Mouse (Mus musculus): ENCODE data around the gene Usp5.
A peak's percentile ranks its signal among the peaks of the same experiment; 100 is the strongest.

Usp5 gene

DNA sequence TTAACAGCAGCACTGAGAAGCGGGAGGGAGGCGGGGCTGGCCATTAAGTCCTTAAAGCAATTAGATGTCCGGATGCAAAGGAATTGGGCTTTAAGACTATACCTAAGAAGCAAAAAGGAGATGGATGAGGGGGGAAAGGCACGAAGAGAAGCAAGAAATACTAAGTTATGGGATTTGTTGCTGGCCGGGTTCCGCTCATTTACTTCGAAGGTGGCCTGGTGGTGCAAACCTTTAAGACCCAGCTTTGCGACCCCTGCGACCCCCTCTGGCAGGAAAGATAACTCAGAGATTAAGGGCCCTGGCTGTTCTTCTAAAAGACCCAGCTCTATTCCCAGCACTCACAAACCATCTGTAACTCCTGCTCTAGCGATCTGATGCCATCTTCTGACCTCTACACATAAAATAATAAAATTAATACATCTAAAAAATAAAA, 49.3 kb downstream of the Usp5 start:
- peak; percentile 67 to 81 for DNase-seq

DNA sequence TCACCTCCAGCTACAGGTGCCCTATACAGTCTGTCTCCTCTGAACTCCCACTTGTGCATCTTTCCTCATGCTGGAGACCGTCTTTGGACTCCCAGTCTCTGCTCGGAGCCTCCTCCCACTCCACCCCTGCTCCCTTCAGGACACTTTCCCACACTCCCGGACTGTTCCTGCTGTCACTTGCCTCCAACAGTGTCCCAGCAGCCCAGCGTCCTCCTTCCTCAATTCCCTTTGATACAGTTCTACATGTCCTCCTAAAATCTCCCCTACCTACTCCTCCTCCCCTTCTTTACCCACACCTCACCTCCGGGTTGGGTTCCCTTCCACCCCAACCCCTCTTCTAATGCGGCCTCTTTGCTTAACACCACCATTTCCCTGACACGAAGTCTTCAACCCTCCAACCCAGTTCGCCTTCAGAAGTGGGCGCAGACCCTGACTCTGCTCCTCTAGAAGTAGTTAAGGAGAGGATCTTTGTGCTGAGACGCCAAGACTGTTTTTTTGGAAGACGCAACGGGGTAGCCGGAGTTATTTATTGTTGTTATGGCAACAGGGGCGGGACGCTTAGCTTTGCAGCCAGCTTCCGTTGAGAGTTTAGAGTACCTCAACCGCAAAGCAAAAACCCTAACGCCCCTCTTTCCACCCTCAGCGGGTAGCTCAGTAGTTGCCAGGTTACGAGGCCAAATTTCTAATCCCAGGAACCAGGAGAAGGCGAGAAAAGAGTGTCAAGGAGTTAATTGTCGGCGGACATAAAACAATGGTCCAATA, 49.9 kb downstream of the Usp5 start, which contains the start of gene Lrrc23:
Lrrc23 (minus strand) TSS at position 506 of the 762 bp plus-strand sequence.
- peak; percentile 47 to 58 for DNase-seq

DNA sequence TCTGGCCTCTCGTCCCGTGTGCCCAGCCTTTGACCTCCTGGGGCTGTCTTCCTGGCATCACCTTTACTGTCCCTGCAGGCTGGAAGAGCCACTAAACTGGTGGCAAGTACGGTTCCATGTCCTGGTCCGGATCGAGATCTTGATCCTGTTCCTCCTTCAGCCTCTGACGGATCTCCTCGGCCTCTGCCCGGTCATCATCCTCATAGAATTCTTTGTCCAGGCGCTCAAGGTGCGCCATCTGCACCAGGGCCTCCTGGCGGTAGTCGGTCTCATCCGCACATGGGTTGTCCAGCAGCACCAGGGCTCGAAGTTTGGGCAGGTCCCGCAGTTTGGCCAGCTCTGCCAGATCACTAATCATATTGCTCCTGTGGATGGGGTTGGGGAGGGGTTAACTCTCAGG, 58.8 kb downstream of the Usp5 start:
- no peak for DNase-seq

DNA sequence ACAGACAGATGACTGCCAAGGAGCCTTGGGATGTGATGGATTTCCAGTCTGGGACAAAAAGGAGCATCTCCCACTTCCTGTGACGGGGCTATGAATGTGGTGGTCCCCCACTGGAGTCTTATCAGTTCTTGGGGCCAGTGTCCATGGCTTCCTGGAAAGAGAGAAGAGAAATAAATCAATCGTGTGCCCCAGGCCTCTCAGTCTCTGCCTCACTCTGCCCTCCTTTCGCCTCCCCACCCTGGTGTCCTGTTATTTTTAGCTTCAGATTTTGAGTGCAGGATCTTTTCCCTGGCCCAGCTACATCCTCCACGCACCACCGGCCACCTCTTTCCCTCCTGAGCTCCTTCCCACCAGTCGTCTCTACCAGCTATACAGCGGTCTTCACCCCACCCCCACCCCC, 59.3 kb downstream of the Usp5 start:
- DNase-seq, result no peak

DNA sequence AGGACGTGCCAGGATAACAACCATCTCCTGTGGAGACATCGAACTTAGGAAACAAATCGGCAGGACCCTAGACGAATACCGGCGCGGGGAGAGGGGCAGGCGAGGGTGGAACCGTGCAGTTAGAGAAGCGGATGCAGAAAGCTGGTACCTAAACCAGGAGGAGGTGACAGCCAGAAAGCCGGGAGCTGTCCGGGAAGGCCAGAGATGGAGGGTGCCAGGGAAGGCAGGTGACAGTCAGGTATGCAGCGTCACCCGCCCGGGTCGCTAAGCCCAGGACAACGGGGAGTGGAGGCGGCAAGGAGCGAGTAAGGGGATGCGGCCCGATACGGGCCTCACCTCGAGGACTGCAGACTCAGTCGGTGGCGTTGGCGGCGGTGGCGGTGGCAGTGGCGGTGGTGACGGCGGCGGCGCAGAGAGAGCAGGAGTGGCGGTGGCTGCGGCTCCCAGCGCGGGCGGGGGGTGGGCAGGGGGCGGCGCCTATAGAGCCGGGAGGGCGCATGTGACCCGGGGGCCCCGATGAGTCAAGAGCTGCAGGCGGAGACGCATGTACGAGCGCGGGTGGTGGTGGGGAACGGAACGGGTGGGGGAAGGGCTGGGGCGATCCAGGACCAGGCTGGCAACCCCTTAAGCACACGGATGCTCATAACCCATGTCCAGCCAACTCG, 60.1 kb downstream of the Usp5 start, which contains the start of gene Eno2:
Eno2 (minus strand) TSS at position 573 of the 665 bp plus-strand sequence.
- DNase-seq, result peak; percentile 68 to 80

DNA sequence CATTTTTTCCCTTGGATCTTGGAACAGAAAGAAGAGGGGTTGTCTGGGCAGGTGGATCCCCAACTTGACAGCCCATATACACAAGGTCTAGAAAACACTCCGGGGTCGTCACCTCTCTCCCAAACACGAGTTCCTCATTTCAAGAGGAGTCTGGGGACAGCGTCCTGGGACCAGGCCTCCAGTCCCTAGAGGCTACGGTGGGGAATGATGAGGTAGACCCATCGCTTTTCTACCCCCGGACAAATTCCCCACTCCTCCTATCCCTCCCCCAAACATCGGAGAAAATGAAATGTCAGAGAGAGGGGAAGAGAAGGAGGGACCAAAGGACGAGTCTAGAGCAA, 60.6 kb downstream of the Usp5 start:
- DNase-seq, result no peak

DNA sequence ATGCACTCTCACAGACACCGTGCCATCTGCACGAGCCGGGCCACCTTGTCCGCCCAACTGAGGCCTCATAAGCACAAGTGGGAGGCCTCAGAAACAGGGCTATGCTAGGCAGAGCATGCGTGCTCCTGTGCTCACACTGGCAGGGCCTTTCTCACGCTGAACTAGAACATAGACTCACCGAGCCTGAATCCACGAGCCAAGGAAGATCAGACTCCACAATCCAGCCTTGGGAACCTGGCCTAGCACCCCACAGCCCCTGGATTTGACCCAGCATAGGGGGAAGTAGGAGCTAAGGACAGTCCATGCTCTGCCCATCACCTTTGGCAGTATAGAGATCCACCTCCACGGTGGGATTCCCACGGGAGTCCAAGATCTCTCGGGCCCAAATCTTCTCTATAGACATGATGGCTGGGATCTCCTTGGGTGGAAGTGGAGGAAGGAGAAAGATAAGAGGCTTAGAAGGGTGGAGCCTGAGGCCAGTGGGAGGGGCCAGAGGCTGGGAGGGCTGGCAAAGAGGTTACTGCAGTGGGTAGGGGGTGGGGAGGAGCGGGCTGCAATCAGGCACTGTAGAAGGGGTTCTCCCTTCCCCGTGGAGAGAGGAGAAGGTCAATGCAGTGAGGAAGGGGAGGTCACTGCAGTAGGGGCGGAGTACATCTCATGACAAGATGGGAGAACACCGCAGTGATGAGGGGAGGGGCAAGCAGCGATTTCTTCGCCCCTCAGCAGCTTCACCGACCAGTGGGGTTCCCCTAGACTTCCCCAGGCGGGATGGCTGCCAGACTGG, 61.2 kb downstream of the Usp5 start:
- peak; percentile 50 to 53 for DNase-seq

DNA sequence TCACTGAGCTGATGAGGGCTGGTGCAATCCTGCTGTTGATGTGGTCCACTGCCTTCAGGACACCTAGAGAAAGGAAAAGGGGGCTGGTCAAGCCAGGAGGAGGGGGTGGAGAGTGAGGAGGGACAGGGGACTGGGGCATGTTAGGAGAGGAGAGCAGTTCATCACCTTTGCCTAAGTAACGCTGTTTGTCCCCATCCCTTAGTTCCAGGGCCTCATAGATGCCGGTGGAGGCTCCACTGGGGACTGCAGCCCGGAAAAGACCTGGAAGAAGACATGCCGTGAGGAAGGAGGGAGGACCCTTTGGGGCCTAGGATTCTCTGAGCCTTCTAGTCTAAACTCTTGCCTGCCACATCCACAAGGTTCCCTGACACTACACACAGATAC, 61.8 kb downstream of the Usp5 start:
- DNase-seq, result no peak

DNA sequence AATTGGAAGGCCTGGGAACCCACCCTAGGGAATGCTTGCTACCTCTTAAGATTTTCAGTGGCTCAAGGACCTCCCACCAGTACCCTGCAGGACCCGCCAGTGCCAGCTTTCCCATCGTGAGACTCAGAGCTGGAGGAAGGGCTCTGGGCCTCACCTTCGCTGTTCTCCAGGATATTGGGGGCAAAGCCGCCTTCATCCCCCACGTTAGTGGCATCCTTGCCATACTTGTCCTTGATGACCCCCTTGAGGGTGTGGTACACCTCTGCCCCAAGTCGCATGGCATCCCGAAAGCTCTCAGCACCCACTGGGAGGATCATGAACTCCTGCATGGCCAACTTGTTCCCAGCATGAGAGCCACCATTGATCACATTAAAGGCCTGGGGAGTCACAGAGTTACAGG, 63.3 kb downstream of the Usp5 start:
- no peak for DNase-seq
